Mouse (Mus musculus): ENCODE data around the gene Taar7d.

GRCm38 (mm10) chr10:23993381-23993780 is 33.6 kb upstream of the Taar7d start, which contains the start of gene Taar7a:
- TF ChIP-seq CTCF (IDR thresholded peaks at IDR 0.05; ENCODE audit: extremely low read depth, insufficient read depth, insufficient read length, insufficient replicate concordance) (no peak), POLR2A (IDR thresholded peaks at IDR 0.05; ENCODE audit: low read depth, low read length) (no peak)
